Mouse (Mus musculus) megakaryocyte, embryonic 14.5 days (primary cell): Measurements from ENCODE around the gene Vps37b.

Experiments used
- FLI1 ChIP-seq: IDR thresholded peaks from 2 replicates; pipeline ENCODE4 v1.6.1; 2012; ENCODE audit warnings: low read length, inconsistent platforms, mixed read lengths
- GATA1 ChIP-seq: IDR thresholded peaks from 3 replicates; pipeline ENCODE4 v1.6.1; 2012; ENCODE audit warnings: mixed read lengths, low read length, inconsistent platforms, borderline replicate concordance

DNA sequence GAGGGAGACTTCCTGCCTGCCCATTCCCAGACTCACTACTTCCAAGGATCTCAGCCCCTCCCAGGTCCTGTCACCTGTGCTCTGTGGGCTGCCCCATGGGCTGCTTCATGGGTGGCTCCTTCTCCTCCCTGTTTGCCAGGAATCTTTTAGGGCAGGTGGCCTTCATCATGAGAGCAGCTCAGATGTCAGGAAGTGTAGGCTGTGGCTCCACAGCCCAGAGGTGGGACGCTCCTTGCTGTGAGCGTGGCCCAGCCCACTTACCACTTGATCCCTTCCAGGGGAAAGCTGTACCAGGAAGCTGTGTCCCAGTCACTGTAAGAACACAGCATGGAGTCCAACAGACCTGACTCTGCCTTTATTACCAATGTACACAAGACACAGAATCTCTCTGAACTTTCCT is 45.1 kb downstream of the Vps37b start:
- TF ChIP-seq GATA1, result no peak
- no peak for TF ChIP-seq FLI1
